Mouse (Mus musculus) ovary, postnatal 36 days (tissue): ENCODE data around the gene Tcte3.
"Not testable (repeated sequence)": the region's sequence is repeated elsewhere in the genome, so short reads cannot be mapped to it uniquely, and the experiment has no call there.

Experiments
- DNase-seq: peaks from one replicate; pipeline ENCODE4 v3.0.0; 2022; ENCODE audit warnings: low spot score, mixed read lengths

The Tcte3 gene

DNA sequence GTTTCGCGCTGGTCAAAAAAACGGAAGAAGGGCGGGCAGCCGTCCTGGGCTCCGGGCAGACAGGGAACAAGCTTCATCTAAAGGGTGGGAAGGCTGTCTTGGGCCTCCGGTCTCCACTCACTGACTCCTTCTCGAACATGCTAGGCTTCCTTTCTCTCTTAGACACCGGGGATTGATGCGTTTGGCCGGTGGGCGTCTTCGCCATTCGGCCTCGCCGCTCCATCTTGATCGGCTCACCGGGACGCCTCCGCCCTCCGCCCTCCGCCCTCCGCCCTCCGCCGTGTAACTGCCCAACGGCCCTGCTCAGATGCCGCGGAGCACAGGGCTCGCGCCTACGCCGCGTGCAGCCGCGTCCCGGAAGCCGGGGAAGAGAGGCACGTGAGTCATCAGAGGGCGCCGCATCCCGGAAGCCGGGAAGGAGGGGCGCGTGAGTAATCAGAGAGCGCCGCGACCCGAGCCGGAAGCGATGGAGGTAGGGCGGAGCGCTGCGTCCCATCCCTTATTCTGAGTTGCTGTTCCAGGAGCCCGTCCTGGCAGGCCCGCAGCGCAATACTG is at the start of gene Tcte3, which contains the start of the genes Ermard and Gm3448:
Gene Tcte3 (minus strand): TSS at position 314 of the 555 bp plus-strand sequence.
Gene Ermard (plus strand): TSS at position 34 of the 555 bp plus-strand sequence.
Gene Gm3448 (minus strand): TSS at position 363 of the 555 bp plus-strand sequence.
- peak; percentile 51 for DNase-seq

DNA sequence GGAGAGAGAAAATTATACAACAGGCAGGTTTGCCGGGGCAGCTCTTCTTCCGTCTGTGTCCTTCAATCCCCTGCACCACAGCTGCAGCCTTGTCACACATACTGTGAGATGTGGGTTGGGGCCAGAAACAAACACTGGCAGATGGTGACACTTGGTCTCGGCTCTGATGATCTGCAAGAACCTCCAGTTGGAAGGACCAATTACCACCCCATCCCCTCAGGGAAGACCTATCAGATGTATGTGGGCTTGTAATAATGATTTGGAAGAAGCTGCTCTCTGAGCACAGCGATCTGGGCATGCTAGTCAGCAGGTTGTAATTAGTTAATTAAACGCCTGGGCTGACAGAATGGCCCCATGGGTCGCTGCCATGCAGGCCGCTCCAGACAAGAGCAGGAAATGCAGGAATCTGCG is 47.3 kb upstream of the Tcte3 start:
- DNase-seq, result no peak

DNA sequence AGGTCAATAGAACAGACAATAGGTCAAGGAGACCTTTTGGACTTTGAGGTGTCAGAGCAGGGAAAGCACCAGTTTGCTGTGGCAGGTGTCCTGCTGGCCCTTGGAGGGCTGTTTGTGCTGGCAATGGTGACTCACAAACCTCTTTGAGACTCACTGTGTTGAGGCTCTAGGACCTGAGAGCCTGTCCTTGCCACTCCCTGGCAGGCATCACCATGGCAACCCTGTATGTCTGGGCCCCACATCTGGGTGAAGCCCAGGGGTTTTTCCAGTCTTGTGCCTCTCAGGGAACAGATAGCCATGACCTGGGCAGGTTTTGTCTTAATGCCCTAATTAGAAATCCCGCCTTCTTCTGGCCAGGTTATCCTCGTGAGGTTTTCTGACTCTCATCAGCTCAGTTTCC is 46.9 kb upstream of the Tcte3 start:
- DNase-seq, result no peak

GRCm38 (mm10) chr17:15085006-15085405 is 43.7 kb upstream of the Tcte3 start:
- DNase-seq, result no peak

DNA sequence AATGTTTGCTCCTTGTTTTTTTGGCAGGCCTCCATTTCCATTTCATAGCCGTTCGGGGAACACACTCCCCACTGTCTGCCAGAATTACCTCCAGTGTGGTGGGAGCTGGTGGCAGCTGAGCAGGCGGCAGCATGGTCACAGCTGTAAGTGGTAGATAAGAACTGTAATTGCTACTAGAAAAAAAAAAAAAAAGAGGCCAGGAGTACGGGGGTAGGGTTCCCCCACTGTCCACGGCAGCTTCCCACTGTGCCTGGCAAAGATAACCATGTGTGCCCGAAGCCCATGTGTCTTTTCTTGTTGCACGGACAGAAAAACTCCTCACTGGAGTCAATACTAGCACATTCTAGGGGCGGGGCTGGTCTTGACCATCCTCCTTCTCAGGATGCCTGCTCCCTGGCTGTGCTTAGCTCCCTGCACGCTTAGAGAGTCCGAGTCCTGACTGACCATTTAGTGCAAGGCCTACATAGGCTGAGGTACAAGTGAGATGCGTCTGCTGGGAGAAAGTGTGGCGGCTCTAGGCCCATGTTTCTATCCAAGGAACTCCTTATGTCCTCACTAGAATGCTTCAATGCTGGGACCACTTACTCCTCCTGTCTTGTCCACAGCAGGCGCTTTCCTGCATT is 43.0 kb upstream of the Tcte3 start:
- DNase-seq, result no peak

- peak; percentile 35 for DNase-seq
These were observed 36.2 kb upstream of the Tcte3 start for GRCm38 (mm10) chr17:15077536-15077935.

DNA sequence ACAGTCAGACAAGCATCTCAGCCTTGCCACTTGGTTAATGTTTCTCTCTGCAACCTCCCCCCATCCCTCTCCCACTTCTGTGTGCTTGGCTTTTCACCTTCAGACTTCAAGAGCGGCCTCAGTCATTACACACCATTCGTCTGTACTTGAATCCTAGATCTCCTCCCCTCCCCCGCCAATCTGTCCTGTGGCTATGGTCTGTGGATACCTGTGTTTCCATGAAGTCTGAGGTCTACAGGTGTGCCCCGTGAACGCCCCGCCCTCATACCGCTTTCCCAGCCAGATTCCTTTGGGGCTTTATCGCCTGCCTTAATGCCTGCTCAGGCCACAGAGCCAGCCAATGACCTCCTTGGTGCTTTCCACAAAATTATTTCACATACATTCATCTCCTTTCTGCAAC is 33.7 kb upstream of the Tcte3 start:
- no peak for DNase-seq

GRCm38 (mm10) chr17:15072211-15072610 is 30.9 kb upstream of the Tcte3 start:
- DNase-seq, result no peak

GRCm38 (mm10) chr17:15069124-15069523 is 27.8 kb upstream of the Tcte3 start:
- no peak for DNase-seq

- no peak for DNase-seq
These were observed 26.9 kb upstream of the Tcte3 start for GRCm38 (mm10) chr17:15068040-15068792.

DNA sequence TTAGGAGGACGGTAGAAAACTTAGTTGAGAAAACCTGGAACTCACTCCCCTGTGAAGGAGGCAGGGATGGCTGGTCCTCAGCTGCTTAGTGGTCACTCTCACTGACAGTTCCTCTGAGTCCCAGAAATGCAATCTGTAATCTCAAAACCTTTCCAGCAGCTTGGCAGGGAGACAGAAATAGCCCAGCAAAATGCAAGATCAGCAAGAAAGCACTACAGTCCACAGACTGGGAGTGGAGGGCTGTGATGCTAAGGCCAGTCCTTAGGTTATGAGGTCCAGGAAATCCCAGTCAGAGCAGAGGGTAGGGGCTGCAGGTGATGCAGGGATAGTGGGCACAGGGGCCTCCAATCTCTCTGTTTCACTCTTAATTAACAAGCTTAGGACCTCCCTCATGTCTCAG is 25.6 kb upstream of the Tcte3 start:
- no peak for DNase-seq

DNA sequence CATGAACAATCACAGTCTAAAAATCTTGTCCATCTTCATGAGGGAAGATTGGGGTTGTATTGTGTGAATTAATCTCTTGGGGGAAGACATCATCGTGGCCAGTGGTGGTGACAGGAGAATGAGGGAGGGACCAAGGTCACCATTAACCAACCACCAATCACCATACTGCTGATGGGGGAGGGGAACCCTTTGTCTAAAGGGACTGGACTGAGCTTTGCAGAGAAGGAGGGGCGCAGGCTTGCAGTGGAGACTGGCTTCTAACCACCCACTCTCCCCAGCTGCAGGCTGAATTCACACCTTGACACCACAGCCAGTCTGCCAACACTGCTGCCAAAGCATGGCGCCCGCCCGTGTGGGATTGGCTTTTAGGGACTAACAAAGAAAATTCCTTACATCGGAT is 24.8 kb upstream of the Tcte3 start:
- DNase-seq, result no peak

DNA sequence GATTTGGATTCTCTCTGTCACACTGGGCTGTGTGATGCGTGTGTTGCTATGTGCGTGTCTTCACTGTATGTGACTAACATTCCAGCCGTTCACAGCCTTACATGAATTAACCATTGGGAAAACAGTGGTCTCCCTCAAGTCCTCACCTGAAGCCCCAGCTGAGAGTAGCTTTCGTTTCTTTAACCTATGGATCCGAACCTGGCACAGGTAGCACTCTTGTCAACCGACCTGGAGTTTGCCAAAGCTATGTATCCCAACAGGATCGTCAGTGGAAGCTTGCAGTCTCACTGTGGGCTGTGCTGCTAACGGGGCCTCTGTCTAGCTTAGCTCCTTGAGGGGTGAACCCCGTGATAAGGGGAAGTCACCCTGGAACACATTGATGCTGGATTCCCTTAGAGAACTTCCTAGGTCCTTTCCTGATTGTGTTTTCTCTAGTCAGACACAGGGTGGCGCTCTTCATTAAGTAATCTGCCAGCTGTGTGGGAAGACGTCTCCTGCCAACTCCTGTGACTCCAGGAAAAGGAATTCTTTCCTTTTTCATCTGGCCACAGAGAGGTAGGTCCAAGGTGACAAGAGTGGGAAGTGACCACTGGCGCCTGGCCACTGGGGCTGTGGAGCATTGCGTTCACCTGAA is 24.2 kb upstream of the Tcte3 start:
- peak; percentile 41 for DNase-seq

DNA sequence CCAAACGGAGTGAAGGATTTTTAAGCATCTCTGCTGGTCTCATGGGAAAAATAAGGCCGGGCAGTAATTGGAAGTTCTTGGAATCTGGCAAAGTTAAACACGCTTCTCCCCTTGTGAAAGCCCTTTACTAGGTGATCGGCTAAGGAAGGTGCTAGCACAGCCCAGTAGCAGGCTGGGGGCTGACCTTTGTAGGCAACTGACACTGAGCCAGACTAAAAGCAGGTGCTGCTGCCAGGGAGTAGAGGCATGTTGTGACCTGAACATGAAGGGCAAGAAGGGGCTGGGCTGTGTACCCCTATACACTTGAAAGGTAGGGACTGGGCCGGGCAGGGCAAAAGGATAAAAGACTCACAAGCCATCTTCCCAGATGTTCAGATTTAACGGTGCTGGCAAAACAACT is 19.1 kb upstream of the Tcte3 start:
- DNase-seq, result no peak

DNA sequence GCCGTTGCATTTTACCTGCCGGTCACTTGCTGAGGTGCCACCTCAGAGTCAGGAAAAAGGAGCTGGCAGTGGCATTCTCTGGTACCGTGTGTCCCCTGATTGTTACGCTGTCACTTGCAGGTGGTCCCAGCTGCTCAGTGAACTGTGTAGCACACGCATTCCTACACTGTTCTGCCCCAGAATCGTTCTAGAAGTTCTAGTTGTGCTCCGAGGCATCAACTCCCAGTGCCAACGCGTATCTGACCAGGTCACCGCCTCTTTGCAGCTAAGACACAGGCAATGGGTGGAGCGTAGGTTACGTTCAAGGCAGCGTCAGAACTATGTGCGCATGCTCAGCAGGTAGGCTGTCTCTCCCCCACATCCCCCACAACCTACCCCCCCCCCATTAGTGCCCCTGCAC is 18.4 kb upstream of the Tcte3 start:
- DNase-seq, result no peak

- no peak for DNase-seq
These were observed 16.9 kb upstream of the Tcte3 start for GRCm38 (mm10) chr17:15058161-15058591.

DNA sequence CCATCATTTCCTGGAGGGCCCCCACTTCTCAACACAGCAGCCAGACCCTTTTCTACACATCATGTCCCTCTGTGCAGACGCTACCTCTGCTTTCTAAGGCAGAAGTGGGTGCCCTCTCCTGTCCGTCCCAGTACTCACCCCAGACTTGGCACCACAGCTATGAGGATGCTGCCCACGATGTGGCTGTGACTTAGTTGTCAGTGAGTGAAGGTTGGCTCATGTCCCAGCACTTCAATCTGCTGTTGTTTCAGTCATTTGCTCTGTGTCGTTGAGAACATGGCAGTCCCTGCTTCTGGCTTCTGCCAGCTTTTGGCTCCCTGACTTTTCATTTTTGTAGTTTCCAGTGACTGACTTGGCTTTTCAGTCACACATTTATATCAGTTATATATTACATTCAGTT is 14.6 kb upstream of the Tcte3 start:
- DNase-seq, result no peak

DNA sequence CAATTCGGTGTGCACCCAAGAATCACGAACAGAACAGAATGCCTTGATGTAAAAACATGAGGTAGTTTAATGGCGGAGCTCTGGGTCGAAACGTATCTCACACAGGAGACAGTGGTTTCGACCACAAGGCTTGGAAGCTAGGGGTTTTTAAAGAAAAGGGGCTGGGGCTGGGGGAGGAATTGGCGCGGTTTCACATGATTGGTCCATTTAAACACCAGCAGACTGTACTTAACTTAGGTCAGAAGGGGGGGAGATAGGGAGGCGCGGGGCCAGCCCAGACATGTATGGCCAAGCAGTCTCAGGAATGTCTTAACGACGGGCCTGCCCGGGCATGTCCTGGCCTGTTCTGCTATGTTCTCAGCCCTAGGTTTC is 12.5 kb upstream of the Tcte3 start:
- not testable (repeated sequence) for DNase-seq

GRCm38 (mm10) chr17:15053183-15053828 is 12.0 kb upstream of the Tcte3 start:
- DNase-seq, result not testable (repeated sequence)

- not testable (repeated sequence) for DNase-seq
These were observed 11.5 kb upstream of the Tcte3 start for GRCm38 (mm10) chr17:15052766-15053165.

DNA sequence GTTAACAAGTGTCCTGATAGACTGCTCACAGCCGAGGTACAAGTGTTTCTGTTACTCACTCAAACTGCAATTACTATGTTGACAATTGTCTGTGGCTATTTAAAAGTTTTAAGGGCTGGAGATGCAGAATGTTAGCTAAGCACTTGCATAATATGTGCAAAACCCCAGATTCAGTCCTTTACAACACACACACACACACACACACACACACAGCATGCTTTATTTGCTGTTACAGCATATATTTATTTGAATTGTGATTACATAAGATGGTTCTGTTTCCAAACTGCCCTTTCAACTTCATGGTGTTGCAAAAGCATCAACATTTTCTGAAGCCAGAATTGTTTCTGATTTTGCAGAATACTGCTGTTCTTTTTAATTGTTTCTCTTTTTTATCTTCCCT is 9.1 kb upstream of the Tcte3 start:
- DNase-seq, result not testable (repeated sequence)

GRCm38 (mm10) chr17:15040455-15040854 is 833 bp downstream of the Tcte3 start:
- DNase-seq, result not testable (repeated sequence)
